Mouse (Mus musculus) ES-CJ7 (cell line): ENCODE data around the gene Cav2.

Source experiments
- DNase-seq: peaks from one replicate; pipeline ENCODE4 v3.0.0; 2011; ENCODE audit warnings: low read depth, low spot score

Gene Cav2

DNA sequence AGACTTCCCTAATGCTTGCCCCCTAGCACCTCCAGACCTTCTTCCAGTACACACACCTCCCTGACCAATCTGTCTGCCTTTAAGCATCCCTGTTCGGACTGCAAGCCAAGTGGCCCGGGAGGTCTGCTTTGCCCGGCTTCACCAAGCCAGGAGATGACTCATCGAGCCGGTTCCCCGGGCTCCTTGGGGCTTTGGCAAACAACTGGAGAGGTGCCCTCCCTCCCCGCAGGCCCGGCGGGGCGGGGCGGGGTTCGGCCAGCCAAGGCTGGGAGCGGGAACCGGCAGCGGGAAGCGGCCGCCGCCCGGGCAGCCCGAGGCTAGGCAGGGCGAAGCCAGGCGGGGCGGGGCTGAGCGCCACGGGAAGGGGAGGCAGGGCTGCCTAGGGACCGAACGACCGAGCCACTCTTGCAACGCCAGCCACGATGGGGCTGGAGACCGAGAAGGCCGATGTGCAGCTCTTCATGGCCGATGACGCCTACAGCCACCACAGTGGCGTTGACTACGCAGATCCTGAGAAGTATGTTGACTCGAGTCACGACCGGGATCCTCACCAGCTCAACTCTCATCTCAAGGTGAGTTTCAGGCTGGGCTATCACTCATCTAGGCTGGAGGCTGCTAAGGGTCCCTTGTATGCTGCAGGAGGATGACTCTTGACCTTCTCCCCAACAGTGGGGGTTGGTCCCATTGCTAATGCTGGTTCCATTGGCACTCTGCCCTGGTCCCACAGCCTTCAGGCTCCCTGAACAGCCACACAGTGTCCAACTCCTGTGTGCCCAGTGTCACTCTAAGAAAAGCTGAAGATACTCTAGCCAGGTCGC lies at the start of gene Cav2:
Cav2 (plus strand) TSS at position 247 of the 818 bp plus-strand sequence.
- DNase-seq: peak; percentile 27

DNA sequence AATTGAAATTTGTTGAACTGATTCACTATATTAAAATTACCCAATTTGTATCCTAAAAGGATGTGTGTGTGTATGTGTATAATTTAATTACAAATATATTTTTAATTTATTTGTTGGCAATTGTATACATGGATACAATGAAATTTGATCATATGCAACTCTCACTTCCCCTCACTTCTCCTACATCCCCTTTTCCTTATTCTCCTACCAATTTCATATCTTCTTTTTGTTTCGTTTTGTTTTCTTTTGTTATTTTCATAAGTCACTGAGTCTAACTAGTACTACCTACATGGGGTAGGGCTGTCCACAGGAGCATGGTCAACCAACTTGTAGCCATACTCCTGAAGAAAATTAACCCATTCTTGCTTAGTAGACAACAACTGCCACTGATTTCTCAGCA lies 41.3 kb upstream of the Cav2 start:
- DNase-seq: no peak

DNA sequence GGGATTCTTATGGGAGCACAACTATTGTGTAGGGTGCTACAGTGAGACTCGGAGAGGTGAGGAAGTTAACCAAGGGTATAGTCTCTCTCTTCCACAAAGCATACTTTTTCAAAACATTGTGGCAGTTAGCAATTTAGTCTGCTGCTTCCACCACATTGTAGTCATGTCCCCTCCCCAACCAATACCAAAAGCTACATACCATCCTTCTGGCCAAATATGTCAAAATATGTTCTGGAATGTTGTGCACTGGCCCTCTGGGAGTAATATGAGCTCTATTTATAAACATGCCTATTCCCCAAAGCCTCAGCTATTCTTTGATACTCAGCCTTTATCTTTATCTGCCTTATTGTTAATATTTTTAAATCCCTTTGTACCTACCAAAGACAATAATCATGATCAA lies 40.0 kb upstream of the Cav2 start:
- DNase-seq: no peak

DNA sequence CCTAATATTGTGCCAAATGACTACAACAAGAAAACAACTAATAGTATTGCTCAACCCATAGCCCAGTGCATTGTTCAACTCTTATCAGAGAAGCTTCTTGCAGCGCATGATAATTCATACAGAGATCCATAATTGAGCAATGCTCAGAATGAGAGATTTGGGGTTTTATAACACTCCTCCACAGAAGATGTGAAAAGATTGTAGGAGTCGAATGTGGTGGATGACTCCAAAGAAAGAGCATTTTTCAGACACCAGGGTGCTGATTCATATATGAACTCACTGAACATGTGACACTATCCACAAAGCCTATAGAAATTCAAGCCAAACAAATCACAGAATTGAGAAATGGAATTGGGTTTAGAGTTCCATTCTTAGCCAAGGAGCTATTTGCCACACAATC lies 34.0 kb upstream of the Cav2 start:
- no peak for DNase-seq

DNA sequence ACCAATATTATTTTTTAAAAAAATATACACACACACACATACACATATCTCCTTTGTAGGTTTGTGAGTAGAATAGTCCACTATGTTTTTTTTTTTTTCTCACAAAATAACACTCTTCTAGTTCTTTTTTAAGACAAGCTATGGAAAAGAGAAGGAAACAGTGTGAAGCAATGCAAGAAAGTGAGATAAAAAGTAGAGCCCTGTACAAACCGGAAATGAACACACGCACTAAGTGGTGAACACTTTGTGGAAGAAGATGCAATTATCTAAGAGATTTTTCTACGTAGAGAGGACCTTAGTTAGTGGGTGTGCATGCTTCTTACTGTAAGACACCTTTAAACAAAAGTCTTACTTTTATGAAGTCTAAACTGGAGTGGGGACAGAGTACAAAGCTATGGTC lies 33.3 kb upstream of the Cav2 start:
- DNase-seq: no peak

DNA sequence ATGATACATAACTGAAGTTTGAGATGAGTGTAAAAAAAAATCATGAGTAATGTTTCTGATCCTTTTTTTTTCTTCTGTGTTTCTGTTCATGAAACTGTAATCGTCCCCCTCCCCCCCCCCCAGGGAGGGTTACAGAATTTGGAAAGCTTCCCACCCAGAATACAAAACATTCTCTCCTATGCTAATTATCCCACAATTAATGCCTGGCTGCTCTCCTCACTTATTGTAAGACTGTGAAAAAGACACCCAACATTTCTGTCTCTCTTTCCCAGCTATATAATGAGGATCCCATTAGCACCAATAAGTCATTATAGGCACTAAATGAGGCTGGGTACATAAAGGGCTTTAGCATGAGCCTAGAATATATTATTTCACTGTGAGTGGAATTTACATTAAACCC lies 32.7 kb upstream of the Cav2 start:
- DNase-seq: no peak

DNA sequence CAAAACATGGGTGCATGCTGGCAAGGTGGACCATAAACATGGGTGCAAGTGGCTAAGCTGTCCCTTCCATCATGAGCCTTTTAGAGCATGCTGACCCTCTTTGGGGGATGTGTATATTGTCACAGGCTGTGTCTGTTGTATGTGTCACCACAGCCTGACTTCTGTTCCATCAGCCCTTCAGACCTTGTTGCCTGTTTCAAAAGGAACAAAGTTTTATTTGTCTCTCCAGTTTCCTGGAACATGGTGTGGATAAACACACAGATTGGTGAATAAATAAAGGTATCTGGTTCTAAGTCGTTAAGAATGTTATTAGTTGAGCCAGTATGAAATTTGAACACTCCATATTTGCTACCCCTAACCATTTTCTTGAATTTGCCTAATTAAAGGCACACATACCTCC lies 29.0 kb upstream of the Cav2 start:
- no peak for DNase-seq

DNA sequence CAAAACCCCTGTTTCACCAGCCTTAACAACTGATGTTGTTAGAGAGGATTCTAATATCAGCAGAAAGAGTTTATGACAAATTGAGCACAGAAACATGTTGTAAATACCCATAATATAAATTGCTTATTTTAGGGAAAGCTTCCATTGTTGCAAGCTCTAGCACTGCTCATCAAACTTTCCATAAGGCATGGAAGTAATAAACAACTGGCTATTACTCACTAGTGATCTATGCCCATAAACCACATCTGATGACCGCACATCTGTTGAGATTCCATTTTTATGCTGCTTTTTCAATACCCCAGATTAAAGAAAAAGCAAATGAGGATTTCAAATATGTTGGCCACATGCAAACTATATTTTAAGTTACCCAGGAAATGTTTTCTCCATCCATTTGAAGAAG lies 22.8 kb upstream of the Cav2 start:
- no peak for DNase-seq

DNA sequence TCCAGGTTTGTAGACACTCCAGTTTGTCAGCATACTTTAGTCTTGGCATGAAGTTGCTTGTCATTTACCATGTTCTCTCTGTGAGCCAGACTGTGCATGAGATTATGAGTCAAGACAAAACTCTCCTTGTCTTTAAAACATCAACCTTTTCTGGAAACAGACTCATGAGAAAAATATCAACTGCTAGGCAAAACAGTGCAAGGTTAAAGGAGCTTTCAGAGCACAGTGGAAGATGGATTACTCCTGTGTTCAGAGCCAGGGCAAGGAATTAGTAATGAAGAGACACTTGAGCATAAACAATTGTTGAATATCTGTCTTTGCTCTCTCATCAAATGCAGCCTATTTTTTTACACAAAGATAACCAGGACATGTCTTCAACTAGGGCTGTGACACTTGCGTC lies 22.1 kb upstream of the Cav2 start:
- no peak for DNase-seq

DNA sequence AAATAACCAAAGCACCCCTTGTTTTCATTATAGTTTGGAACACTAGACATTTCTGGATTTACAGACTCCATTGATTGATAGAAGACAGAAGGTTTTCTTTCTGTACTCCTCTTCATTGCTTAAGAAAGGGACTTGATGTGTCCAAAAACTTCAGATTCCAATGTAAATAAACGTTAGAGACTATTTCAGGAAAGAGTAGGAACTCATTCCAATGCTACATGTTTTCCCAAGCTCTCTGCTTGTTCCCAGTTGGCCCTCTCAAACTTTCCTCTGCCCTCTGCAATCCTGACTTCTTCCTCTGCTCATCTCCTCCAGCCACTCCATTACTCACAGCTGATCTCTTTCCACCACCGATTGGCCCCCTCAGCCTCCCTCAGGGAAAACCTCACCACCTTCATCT lies 18.2 kb upstream of the Cav2 start:
- DNase-seq: no peak

DNA sequence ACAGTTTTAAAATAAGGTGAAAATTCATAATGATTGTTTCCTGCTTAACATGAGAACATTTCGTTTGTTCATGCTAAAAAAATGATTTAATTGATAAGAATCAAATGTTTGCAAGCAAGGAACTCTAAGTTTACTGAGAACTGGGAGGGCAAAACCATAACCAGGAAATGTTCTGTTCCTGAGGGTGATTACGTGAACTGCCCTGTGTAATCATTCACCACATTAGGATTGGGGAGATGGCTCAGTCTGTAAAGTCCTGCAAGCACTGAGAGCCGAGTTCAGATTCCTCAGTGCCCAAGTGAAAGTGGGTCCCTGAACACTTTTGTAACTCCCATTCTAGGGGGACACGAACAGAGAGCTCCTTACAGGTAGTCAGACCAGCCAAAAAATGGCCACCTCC lies 15.9 kb upstream of the Cav2 start:
- DNase-seq: no peak

DNA sequence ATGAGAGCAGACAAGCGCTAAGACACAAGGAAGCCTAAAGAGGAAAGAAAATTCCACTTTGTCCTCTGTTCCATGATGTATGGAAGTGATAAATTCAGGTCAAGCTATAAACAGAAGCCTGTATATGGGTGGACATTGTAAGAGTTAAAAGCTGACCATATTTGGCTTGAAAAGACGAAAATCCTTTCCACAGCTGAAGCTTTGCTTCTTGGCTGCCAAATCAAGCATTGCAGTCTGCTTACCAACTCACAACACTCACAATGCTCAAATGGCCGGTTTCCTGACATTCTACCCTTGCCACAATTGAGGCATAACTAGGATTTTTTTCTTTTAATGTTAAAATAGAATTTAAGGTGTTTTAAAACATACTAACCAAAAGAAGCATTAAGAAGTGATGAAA lies 14.5 kb upstream of the Cav2 start:
- DNase-seq: no peak

DNA sequence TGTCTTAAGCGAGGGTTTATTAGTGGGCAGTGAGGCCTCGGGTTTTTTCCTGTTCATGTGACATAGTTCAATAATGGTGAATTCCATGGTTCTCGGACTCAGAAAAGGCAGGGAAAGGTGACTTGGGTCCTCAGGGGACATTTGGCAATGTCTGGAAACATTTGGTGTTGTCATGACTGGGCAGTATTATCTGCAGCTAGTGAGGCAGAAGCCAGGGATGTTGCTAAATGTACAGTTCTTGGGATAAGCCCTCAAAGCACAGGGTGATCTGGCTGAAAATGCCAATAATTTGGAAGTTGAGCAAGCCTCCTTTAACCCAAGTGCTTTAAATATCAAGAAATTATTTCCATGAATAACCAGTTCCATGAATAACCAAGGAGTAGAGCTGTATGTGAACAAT lies 2.6 kb upstream of the Cav2 start:
- DNase-seq: no peak

DNA sequence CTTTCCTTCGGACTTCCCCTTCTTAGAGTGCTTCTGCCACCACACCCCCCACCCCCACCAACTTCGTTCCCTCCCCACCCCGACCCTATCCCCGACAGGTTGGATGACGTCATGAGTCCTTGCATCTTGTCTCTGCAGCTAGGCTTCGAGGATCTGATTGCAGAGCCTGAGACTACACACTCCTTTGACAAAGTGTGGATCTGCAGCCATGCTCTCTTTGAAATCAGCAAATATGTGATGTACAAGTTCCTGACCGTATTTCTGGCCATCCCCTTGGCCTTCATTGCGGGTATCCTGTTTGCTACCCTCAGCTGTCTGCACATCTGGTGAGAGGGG lies 740 bp downstream of the Cav2 start:
- no peak for DNase-seq

DNA sequence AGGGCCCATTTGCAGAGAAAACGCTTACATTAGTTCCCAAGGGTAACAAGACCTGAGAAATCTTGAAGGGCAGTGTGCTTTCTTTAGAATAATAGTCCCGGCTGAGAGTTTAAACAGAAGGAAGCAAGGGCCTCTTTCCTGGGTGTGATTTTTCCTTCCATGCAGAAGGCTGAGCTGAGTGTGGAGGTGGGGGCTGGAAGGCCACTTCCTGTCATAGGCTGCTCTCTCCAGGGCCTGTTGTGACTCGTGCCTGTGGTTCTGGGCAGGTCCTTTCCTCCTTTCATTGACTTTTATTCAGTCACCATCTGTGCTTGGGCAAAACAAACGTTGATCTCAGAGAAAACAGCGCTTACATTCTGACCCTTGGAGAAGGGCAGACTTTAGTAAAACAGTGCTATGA lies 1.2 kb downstream of the Cav2 start:
- DNase-seq: no peak

DNA sequence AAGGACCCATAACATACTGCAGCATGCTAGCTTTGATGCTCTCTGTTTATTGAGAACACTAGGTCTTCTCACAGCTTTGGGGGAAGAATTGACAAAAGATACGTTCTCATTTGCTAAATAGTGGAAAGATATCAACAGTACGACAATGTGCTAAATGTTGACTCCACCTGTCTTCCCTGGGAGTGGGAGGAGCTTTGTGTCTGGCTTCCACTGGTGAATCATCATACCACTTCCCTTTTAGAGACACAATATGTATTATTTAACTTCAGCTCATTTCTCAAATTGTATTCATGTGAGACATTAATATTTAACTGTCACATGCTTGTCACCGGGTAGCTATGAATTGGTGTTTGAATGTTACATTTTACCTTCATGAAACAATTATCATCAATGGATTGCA lies 2.8 kb downstream of the Cav2 start:
- DNase-seq: no peak

DNA sequence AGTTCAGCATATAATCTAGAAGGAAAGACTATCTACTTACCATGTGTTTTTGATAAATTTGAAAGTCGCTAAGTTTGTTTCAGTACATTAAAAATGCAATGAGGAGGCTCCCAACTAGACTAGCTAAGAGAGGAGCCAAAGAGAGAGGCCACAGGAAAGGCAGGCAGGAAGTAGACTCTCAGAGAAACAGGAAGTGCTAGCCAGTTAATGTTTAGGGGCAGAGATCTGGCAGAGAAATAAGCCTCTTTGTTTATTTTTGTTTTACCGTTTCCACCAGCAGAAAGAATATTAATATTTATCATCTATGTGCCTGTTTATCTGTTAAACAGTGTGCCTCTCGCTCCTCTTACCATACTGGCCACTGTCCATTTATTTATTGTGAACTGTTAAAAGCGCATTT lies 5.4 kb downstream of the Cav2 start:
- no peak for DNase-seq

DNA sequence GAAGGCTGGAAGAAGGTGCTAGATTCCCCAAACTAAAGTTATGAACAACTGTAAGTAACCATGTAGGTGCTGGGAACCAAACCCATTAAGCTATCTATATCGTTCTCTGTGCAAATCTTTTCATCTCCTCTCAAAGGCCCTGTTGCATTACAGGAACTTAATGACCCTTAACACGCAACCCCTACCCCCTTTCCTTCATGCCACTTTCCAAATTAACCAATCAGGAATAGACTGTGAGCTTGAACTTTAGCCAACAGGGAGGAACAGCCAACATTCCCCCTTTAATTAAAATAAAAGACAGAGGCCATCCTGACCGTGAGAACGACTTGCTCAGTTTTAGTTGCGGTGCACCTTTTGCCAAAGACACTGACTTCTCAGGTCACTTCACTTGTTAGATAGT lies 14.1 kb downstream of the Cav2 start:
- DNase-seq: no peak

DNA sequence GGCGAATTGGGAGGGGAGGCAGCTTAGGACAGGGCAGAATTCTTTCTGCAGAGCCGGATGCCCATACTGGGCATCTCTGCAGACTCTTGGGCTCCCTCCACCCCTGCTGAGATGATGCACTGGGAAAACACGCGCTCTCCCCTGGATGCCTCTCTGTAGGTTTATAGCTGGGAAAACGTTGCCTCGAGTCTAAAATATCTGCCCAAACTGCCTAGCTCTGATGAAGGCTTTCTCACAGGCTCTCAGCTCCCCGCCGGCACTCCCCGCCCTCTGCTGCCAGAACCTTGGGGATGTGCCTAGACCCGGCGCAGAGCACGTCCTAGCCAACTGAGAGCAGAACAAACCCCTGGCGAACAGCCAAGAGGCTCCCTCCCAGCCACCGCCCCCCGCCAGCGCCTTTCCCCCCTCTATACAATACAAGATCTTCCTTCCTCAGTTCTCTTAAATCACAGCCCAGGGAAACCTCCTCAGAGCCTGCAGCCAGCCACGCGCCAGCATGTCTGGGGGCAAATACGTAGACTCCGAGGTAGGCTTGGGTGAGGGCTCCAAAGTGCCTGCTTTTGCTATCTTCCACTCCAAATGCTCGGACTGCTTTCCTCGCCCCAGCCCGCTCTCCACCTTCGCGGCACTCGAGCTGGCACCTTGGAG lies 25.1 kb downstream of the Cav2 start, which contains the start of gene Cav1:
Cav1 (plus strand) TSS at position 382 of the 648 bp plus-strand sequence.
- peak; percentile 68 for DNase-seq

DNA sequence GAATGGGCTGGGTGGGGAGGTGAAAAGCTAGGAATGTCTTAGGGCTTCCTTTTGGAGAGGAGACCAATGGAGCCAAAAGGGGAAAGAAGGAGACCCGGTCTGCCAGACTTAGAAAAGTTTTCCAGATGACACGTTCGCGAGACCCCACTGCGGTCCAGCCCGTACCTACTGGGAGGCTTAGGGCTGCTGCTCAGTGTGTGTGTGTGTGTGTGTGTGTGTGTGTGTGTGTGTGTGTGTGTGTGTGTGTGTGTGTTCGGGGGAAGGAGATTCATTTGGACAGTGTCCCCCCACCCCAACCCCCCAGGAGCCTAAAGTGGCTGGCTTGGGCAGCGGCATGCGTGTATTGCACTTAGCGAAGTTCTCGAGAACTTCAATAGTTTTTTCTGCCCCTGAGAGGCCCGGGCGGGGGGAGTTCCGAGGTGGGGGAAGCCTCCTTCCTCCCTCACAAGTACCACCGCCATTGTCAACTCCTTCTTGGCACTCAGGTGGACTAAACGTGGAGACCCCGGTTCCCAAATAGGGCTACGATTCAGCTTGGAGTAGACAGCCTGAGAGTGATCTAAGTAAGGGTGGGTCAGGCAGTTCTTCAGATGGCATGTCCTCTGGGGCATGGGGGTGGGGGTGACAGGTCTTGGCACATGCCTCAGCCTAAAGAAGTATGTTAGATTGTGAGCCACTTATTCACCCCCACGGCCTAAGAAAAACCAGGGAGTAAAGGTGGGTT lies 25.8 kb downstream of the Cav2 start:
- DNase-seq: peak; percentile 10

DNA sequence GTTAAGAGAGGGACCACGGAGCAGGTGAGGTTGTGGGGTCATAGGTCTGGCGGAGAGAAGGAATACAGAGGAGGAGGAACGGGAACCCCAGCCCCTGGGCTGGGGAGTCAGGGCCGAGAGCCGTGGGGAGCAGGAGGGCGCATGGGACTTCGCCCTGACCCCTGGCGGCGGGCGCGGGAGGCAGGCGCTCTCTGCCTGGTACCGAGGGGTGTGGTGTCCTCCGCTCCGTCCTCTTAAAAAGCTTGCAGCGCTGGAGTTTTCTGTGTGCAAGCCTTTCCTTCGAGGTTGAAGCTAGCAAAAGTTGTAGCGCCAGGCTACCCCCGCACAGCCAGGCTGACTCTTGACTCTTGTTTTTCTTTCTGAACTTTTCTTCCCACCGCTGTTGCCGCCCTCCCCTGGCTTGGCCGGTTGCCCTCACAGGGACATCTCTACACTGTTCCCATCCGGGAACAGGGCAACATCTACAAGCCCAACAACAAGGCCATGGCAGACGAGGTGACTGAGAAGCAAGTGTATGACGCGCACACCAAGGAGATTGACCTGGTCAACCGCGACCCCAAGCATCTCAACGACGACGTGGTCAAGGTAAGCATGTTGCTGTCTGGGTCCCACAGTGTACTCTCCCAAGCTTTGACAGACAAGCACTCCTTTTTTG lies 26.6 kb downstream of the Cav2 start:
- DNase-seq: peak; percentile 42

DNA sequence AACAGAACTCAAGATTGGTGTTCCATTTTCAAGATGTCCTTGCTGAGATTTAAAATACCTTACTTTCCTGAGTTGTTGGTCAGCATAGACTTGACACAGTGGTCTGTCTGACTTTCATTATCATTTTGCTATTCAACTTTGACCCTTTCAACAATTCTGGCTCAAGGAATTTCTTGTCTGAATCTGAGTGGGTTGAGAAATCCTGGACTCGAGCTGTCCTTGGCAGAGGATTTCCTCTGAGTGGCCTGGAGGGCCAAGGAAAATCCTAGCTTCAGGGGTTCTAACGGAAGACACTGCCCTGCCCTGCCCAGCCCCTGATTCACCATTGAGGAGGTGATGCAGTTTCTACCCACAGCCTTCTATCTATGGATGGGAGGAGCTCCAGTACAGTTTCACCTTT lies 27.7 kb downstream of the Cav2 start:
- no peak for DNase-seq
